10 mouse cellular contexts compared by ENCODE assay signal in genomic region chr8:47676631-47677030, GRCm38 (mm10). TPM values are rescaled to one million over a fixed set of nuclear protein-coding genes. Genes with fewer than 3 reads are reported as not detected.
A peak's percentile ranks its signal among the peaks of the same experiment; 100 is the strongest.
DNase-seq lines count a peak whose midpoint lies in the region; ATAC-seq and TF ChIP-seq lines count a peak whose summit lies in the region.
"Had no signal": no experiment of that assay in that cellular context is flagged by ENCODE, and none has a peak within 500 bp of the region (broad histone marks: within the 10 kb centered on the region; RNA-seq: fewer than 3 reads in every experiment).

No protein-coding gene starts in this region.

- TF ChIP-seq POLR2A in cerebellum, adult 2 months (IDR thresholded peaks at IDR 0.05; ENCODE audit: borderline replicate concordance, insufficient read depth, low read length) = no peak

- no peak for DNase-seq in kidney, postnatal 0 days (ENCODE audit: low spot score)
- DNase-seq in kidney, postnatal 4 days = no peak
- no peak for DNase-seq in intestine, embryonic 14.5 days (ENCODE audit: low spot score)
- DNase-seq in naive thymus-derived CD4-positive, alpha-beta T cell, adult 2 months (ENCODE audit: low read depth) = peak; percentile 23
- no peak for DNase-seq in frontal cortex, adult 2 months (ENCODE audit: extremely low spot score in 1 of 2, low spot score in 1 of 2)
- DNase-seq in cerebellum, adult 2 months = no peak
- no peak for DNase-seq in urinary bladder, adult 18-20 months (ENCODE audit: low spot score in 2 of 2)
- DNase-seq: adrenal gland, adult 8-10 months; retina, postnatal 1 day had no signal

- no peak overlapping the region for H3K9ac ChIP-seq in kidney, postnatal 0 days (ENCODE audit: low read depth, low read length)
- peak overlapping the region; percentile 91; the same call in 1 of the 2 replicates for H3K9ac ChIP-seq in intestine, embryonic 14.5 days (ENCODE audit: low read length)

- no peak for TF ChIP-seq CTCF in kidney, postnatal 0 days (IDR thresholded peaks at IDR 0.05; ENCODE audit: low read depth)
- TF ChIP-seq CTCF in cerebellum, adult 2 months (IDR thresholded peaks at IDR 0.05; ENCODE audit: borderline replicate concordance, insufficient read depth, low read depth, low read length) = no peak

- no peaks in the 10 kb centered on the region for H3K27me3 ChIP-seq in kidney, postnatal 0 days (ENCODE audit: insufficient read depth, low read length)
- no peaks in the 10 kb centered on the region for H3K27me3 ChIP-seq in intestine, embryonic 14.5 days (replicated peaks; ENCODE audit: control insufficient read depth, insufficient read depth, low read length)
- H3K27me3 ChIP-seq in cerebellum, adult 2 months (ENCODE audit: control insufficient read depth, insufficient read depth, low read length) = no peaks in the 10 kb centered on the region

- ATAC-seq in kidney, postnatal 0 days (replicated peaks; ENCODE audit: low FRiP score, low read depth) = no peak
- no peak for ATAC-seq in intestine, embryonic 14.5 days (replicated peaks; ENCODE audit: low FRiP score, low TSS enrichment, low read depth)

- 0 out of 2 replicates have a peak, but pooled peaks cover 4% of the 10 kb centered on the region for H3K36me3 ChIP-seq in kidney, postnatal 0 days (ENCODE audit: insufficient read depth, low read length)
- H3K36me3 ChIP-seq in intestine, embryonic 14.5 days (ENCODE audit: control insufficient read depth, insufficient read depth, low read length) = no peaks in the 10 kb centered on the region

- no peaks in the 10 kb centered on the region for H3K4me1 ChIP-seq in kidney, postnatal 0 days (replicated peaks; ENCODE audit: insufficient read depth, low read length)
- H3K4me1 ChIP-seq in brown adipose tissue, adult 24 weeks (ENCODE audit: control insufficient read depth, insufficient read depth, insufficient read length, low read length) = no peaks in the 10 kb centered on the region
- H3K4me1 ChIP-seq in intestine, embryonic 14.5 days (replicated peaks; ENCODE audit: control insufficient read depth, insufficient read depth, low read length) = peaks cover 12% of the 10 kb centered on the region
- H3K4me1 ChIP-seq in cerebellum, adult 2 months (ENCODE audit: control insufficient read depth, insufficient read depth, low read length) = no peaks in the 10 kb centered on the region

- no peaks in the 10 kb centered on the region for H3K9me3 ChIP-seq in kidney, postnatal 0 days (replicated peaks; ENCODE audit: low read length)
- no peaks in the 10 kb centered on the region for H3K9me3 ChIP-seq in intestine, embryonic 14.5 days (ENCODE audit: control insufficient read depth, low read length)

- peak overlapping the region; percentile 86 for H3K4me2 ChIP-seq in kidney, postnatal 0 days (ENCODE audit: low read length)
- peak overlapping the region; percentile 81 for H3K4me2 ChIP-seq in intestine, embryonic 14.5 days (ENCODE audit: low read length)

- H3K27ac ChIP-seq in kidney, postnatal 0 days = 0 out of 2 replicates have a peak overlapping the region, but pooled peaks have one; percentile 42
- no peak overlapping the region for H3K27ac ChIP-seq in brown adipose tissue, adult 24 weeks (replicated peaks; ENCODE audit: low read depth, low read length)
- no peak overlapping the region for H3K27ac ChIP-seq in intestine, embryonic 14.5 days (ENCODE audit: low read depth)
- no peak overlapping the region for H3K27ac ChIP-seq in cerebellum, adult 2 months (ENCODE audit: insufficient read depth, low read length)

- 37% methylated on average over 2 of the region's 2 CpGs for WGBS in kidney, postnatal 0 days
- 53% methylated on average over 2 of the region's 2 CpGs for WGBS in intestine, embryonic 14.5 days
- 43% methylated on average over 2 of the region's 2 CpGs for WGBS in cerebellum, adult 2 months

- peak overlapping the region; percentile 63 for H3K4me3 ChIP-seq in kidney, postnatal 0 days (replicated peaks; ENCODE audit: low read depth, low read length)
- 0 out of 2 replicates have a peak overlapping the region, but pooled peaks have one; percentile 9 for H3K4me3 ChIP-seq in brown adipose tissue, adult 24 weeks (ENCODE audit: insufficient read depth, low read depth, low read length)
- H3K4me3 ChIP-seq in intestine, embryonic 14.5 days (ENCODE audit: low read depth, low read length) = peak overlapping the region; percentile 94
- H3K4me3 ChIP-seq in cerebellum, adult 2 months (replicated peaks; ENCODE audit: insufficient read depth, low read depth, low read length) = no peak overlapping the region

RNA-seq across cellular contexts. Expression of gene Ing2, which starts 1.3 kb away (rescaled TPM):
- 15.8 and 19.8 TPM in 2 replicates for polyA plus RNA-seq in kidney, postnatal 0 days (2015; fragmentation: Nextera tagmentation; extraction: Ambion mirVana)
- polyA plus RNA-seq in brown adipose tissue, adult 24 weeks (2012; ENCODE audit: insufficient read depth, insufficient read length, missing spikeins) = 8.8 and 15.4 TPM in 2 replicates
- polyA plus RNA-seq in intestine, embryonic 14.5 days (2014; fragmentation: Nextera tagmentation; extraction: Ambion mirVana) = 11.5 and 14.3 TPM in 2 replicates
- 37.4 and 38.9 TPM in 2 replicates for polyA plus RNA-seq in frontal cortex, adult 2 months (2012; rRNA removed)
- polyA plus RNA-seq in cerebellum, adult 2 months (2012; rRNA removed) = 15.4 and 20.4 TPM in 2 replicates

RNA-seq across cellular contexts. Expression of gene Cdkn2aip, which starts 37.1 kb away (rescaled TPM):
- 23.6 and 27.5 TPM in 2 replicates for polyA plus RNA-seq in kidney, postnatal 0 days (2015; fragmentation: Nextera tagmentation; extraction: Ambion mirVana)
- 5.0 and 6.1 TPM in 2 replicates for polyA plus RNA-seq in brown adipose tissue, adult 24 weeks (2012; ENCODE audit: insufficient read depth, insufficient read length, missing spikeins)
- 22.8 and 23.8 TPM in 2 replicates for polyA plus RNA-seq in intestine, embryonic 14.5 days (2014; fragmentation: Nextera tagmentation; extraction: Ambion mirVana)
- 11.4 and 13.4 TPM in 2 replicates for polyA plus RNA-seq in frontal cortex, adult 2 months (2012; rRNA removed)
- 10.3 and 11.1 TPM in 2 replicates for polyA plus RNA-seq in cerebellum, adult 2 months (2012; rRNA removed)
